Mouse (Mus musculus): ENCODE data around the gene Dmap1. TPM values are rescaled to one million over a fixed set of nuclear protein-coding genes. Genes with fewer than 3 reads are reported as not detected.

Dmap1 gene
- total and polyA plus RNA-seq, 3 experiments: 39.3 to 43.4 (median 39.3) TPM

- TF ChIP-seq MAX (IDR thresholded peaks at IDR 0.05; ENCODE audit: low read length): no peak
Measured at GRCm38 (mm10) chr4:117654016-117654702, 27.9 kb downstream of the Dmap1 start (continued).

DNA sequence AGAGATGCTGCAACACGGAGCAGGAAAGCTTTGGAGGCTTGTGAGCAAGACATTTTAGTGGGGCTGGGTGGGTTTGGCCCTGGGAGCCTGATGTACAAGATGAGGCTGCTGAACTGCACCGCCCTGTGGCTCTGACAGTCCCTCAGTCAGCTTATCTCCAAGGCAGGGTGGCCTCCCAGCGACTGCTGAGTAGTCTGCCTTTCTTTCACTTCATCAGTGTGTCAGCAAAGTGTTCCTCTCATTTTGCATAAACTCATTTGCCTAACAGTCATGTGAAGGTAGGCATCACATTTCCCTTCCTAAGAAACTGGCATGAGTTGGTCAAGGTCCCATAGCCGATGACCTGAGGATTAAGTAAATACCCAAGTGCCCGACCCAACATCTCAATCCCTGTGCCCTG lies 29.3 kb downstream of the Dmap1 start:
- dilution Hi-C loops (cut with MboI; ENCODE audit: extremely low pct_ligation_motif_present, extremely low pct_unique_long_range_greater_than_20kb, low sequenced_read_pairs) (no loop called here), in situ Hi-C loops (cut with MboI; ENCODE audit: low pct_ligation_motif_present, low pct_unique_long_range_greater_than_20kb, low sequenced_read_pairs) (loop anchor here (10.0 kb wide), 1 partner anchor 328 kb away; no protein-coding TSS in a partner anchor)
- peak; percentile 89 for DNase-seq (ENCODE audit: extremely low read depth)
- Histone ChIP-seq H3K4me1 (ENCODE audit: control insufficient read depth in 1 of 2, insufficient read depth in 2 of 2) (peaks cover 21 to 82% of the 10 kb centered on the region in 2 experiments), H3K27me3 (replicated peaks) (no peaks in the 10 kb centered on the region), H3K9me3 (replicated peaks; ENCODE audit: low read length) (no peaks in the 10 kb centered on the region), H3K27ac (ENCODE audit: insufficient read depth, low read depth) (peak overlapping the region; percentile 52), H3K4me3 (replicated peaks in 1 of 3; ENCODE audit: low read depth in 2 of 3, low read length in 2 of 3, poor library complexity in 1 of 3) (no peak overlapping the region), H3K79me2 (replicated peaks; ENCODE audit: control insufficient read depth, extremely low read depth, insufficient read depth, poor library complexity, severe bottlenecking) (no peaks in the 10 kb centered on the region), H3K9ac (ENCODE audit: insufficient read depth, low read depth) (no peak overlapping the region), H3K4me2 (ENCODE audit: insufficient read depth, low read depth, poor library complexity, severe bottlenecking) (peak overlapping the region; percentile 32; the same call in 1 of the 2 replicates), H3K36me3 (replicated peaks in 1 of 2; ENCODE audit: control insufficient read depth in 1 of 2, insufficient read depth in 1 of 2, low read length in 1 of 2) (peaks cover 2 to 57% of the 10 kb centered on the region in 2 experiments)
- peak; percentile 63; the same call in 1 of the 2 replicates for TF ChIP-seq ETS1 (conservative IDR thresholded peaks at IDR 0.05; ENCODE audit: low read depth, low read length)
- TF ChIP-seq JUND (conservative IDR thresholded peaks at IDR 0.05; ENCODE audit: low read depth, low read length): no peak
- peak; percentile 64 for TF ChIP-seq USF1 (IDR thresholded peaks at IDR 0.05; ENCODE audit: low read depth, low read length)
- TF ChIP-seq CTCF (conservative IDR thresholded peaks at IDR 0.05 in 1 of 2, IDR thresholded peaks at IDR 0.05 in 1 of 2; ENCODE audit: low read depth in 2 of 2, low read length in 2 of 2): peak in 1 of 2 experiments; percentile 70; a peak in 2 of 4 replicates
- peak; percentile 46; the same call in 1 of the 2 replicates for TF ChIP-seq IRF4 (IDR thresholded peaks at IDR 0.05; ENCODE audit: low read depth, low read length)
- TF ChIP-seq SIN3A (IDR thresholded peaks at IDR 0.05; ENCODE audit: low read length): no peak
- peak; percentile 56 for TF ChIP-seq USF2 (conservative IDR thresholded peaks at IDR 0.05; ENCODE audit: low read depth, low read length)
- TF ChIP-seq TBP (conservative IDR thresholded peaks at IDR 0.05; ENCODE audit: low read depth, low read length): 0 out of 2 replicates have a peak, but pooled peaks have one; percentile 70
- peak; percentile 58 for TF ChIP-seq RAD21 (IDR thresholded peaks at IDR 0.05; ENCODE audit: low read depth, low read length)
- TF ChIP-seq POLR2A (IDR thresholded peaks at IDR 0.05; ENCODE audit: low read depth, low read length): peak; percentile 46
- TF ChIP-seq BHLHE40 (IDR thresholded peaks at IDR 0.05; ENCODE audit: low read depth, low read length): peak; percentile 89
- TF ChIP-seq MEF2A (IDR thresholded peaks at IDR 0.05; ENCODE audit: borderline replicate concordance, low read depth, low read length): no peak
- TF ChIP-seq ZNF384 (IDR thresholded peaks at IDR 0.05; ENCODE audit: low read depth, low read length): no peak
- TF ChIP-seq SMC3 (IDR thresholded peaks at IDR 0.05; ENCODE audit: low read depth, low read length): peak; percentile 38

DNA sequence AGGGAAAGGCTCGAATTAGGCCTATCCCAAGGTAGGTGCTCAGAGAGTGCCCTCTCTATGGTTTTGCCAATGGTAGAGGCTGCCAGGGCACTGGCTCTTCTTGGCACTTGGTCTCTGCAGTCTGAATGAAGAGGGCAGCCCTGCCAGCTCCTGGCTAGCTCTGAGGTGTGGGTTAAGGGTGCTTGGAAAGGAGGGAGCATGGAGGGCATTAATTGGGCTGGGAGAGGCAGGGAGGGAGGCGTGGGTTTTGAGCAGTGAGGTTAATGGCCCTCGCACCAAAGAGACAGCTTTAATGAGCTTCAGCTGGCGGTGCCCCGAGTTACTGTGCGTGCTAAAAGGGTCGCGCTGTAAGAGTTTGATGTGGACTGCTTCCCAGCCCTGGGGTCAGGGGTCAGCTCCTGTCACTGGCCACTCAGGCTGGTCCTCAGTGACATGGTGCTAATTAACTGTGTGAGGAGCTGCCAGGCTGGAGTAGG lies 30.4 kb downstream of the Dmap1 start:
- in situ Hi-C loops (cut with MboI; ENCODE audit: low pct_ligation_motif_present, low pct_unique_long_range_greater_than_20kb, low sequenced_read_pairs) (loop anchor here (10.0 kb wide), 1 partner anchor 327 kb away; no protein-coding TSS in a partner anchor), dilution Hi-C loops (cut with MboI; ENCODE audit: extremely low pct_ligation_motif_present, extremely low pct_unique_long_range_greater_than_20kb, low sequenced_read_pairs) (no loop called here)
- Histone ChIP-seq H3K9ac (ENCODE audit: insufficient read depth, low read depth) (no peak overlapping the region), H3K79me2 (replicated peaks; ENCODE audit: control insufficient read depth, extremely low read depth, insufficient read depth, poor library complexity, severe bottlenecking) (no peaks in the 10 kb centered on the region), H3K9me3 (replicated peaks; ENCODE audit: low read length) (no peaks in the 10 kb centered on the region), H3K4me1 (ENCODE audit: control insufficient read depth in 1 of 2, insufficient read depth in 2 of 2) (peaks cover 21 to 87% of the 10 kb centered on the region in 2 experiments), H3K27ac (ENCODE audit: insufficient read depth, low read depth) (no peak overlapping the region), H3K36me3 (replicated peaks in 1 of 2; ENCODE audit: control insufficient read depth in 1 of 2, insufficient read depth in 1 of 2, low read length in 1 of 2) (peaks cover 6 to 56% of the 10 kb centered on the region in 2 experiments), H3K27me3 (replicated peaks) (no peaks in the 10 kb centered on the region), H3K4me3 (replicated peaks in 1 of 3; ENCODE audit: low read depth in 2 of 3, low read length in 2 of 3, poor library complexity in 1 of 3) (no peak overlapping the region), H3K4me2 (ENCODE audit: insufficient read depth, low read depth, poor library complexity, severe bottlenecking) (no peak overlapping the region)
- no peak for DNase-seq (ENCODE audit: extremely low read depth)
- TF ChIP-seq SIN3A (IDR thresholded peaks at IDR 0.05; ENCODE audit: low read length): no peak
- no peak for TF ChIP-seq E2F4 (IDR thresholded peaks at IDR 0.05; ENCODE audit: insufficient replicate concordance, low read depth, low read length)
- no peak for TF ChIP-seq NELFE (IDR thresholded peaks at IDR 0.05; ENCODE audit: low read depth, low read length)
- TF ChIP-seq USF2 (conservative IDR thresholded peaks at IDR 0.05; ENCODE audit: low read depth, low read length): no peak
- TF ChIP-seq ZNF384 (IDR thresholded peaks at IDR 0.05; ENCODE audit: low read depth, low read length): no peak
- no peak for TF ChIP-seq BHLHE40 (IDR thresholded peaks at IDR 0.05; ENCODE audit: low read depth, low read length)
- TF ChIP-seq ETS1 (conservative IDR thresholded peaks at IDR 0.05; ENCODE audit: low read depth, low read length): no peak
- no peak for TF ChIP-seq JUN (IDR thresholded peaks at IDR 0.05; ENCODE audit: insufficient read depth, low read depth, low read length)
- TF ChIP-seq PAX5 (IDR thresholded peaks at IDR 0.05; ENCODE audit: low read length): no peak
- no peak for TF ChIP-seq ELF1 (IDR thresholded peaks at IDR 0.05; ENCODE audit: low read depth, low read length)
- no peak for TF ChIP-seq ZKSCAN1 (IDR thresholded peaks at IDR 0.05; ENCODE audit: borderline replicate concordance, low read depth, low read length)
- no peak for TF ChIP-seq TBP (conservative IDR thresholded peaks at IDR 0.05; ENCODE audit: low read depth, low read length)
- TF ChIP-seq UBTF (IDR thresholded peaks at IDR 0.05; ENCODE audit: low read depth, low read length): no peak
- no peak for TF ChIP-seq IRF4 (IDR thresholded peaks at IDR 0.05; ENCODE audit: low read depth, low read length)
